Mouse (Mus musculus) heart, embryonic 10.5 days (tissue): ENCODE data around the gene Cherp. TPM values are rescaled to one million over a fixed set of nuclear protein-coding genes. Genes with fewer than 3 reads are reported as not detected.

Experiments used
- DNase-seq: peaks from one replicate; pipeline ENCODE4 v3.0.0-alpha.2; 2017; ENCODE audit warnings: low spot score
- H3K27ac ChIP-seq: fragments of 300-500 bp; sonication (generic); 2 replicates; pipeline ENCODE4 v1.5.1; 2016; ENCODE audit warnings: mild to moderate bottlenecking
- H3K27me3 ChIP-seq: fragments of 300-500 bp; sonication (generic); 2 replicates; pipeline ENCODE4 v1.6.1; 2016; ENCODE audit warnings: mild to moderate bottlenecking; ENCODE audit not compliant: poor library complexity, insufficient read depth, severe bottlenecking
- H3K36me3 ChIP-seq: fragments of 300-500 bp; sonication (generic); 2 replicates; pipeline ENCODE4 v1.6.1; 2016; ENCODE audit warnings: mild to moderate bottlenecking, moderate library complexity
- H3K4me1 ChIP-seq: fragments of 300-500 bp; sonication (generic); 2 replicates; pipeline ENCODE4 v1.6.1; 2016; ENCODE audit warnings: mild to moderate bottlenecking
- H3K4me3 ChIP-seq: fragments of 300-500 bp; sonication (generic); 2 replicates; pipeline ENCODE4 v1.5.1; 2016; ENCODE audit warnings: mild to moderate bottlenecking, moderate library complexity
- H3K9me3 ChIP-seq: fragments of 300-500 bp; sonication (generic); 2 replicates; pipeline ENCODE4 v1.6.1; 2016; ENCODE audit warnings: mild to moderate bottlenecking, moderate library complexity
- WGBS: fragments of 180-500 bp; shearing (Covaris S2); methylation state at CpG from one replicate; pipeline ENCODE4 v1.1.7; 2016; 5-methylcytosine and 5-hydroxymethylcytosine counted together
- polyA plus RNA-seq: library from polyadenylated mRNA; unstranded; fragments of >200 nt; fragmentation: Nextera tagmentation; extraction: Ambion mirVana; gene quantifications from 2 replicates; pipeline ENCODE4 v1.2.1, GENCODE M21; 2016

Gene Cherp
- polyA plus RNA-seq, 1 experiment from 2014 or later: 83.0 TPM

DNA sequence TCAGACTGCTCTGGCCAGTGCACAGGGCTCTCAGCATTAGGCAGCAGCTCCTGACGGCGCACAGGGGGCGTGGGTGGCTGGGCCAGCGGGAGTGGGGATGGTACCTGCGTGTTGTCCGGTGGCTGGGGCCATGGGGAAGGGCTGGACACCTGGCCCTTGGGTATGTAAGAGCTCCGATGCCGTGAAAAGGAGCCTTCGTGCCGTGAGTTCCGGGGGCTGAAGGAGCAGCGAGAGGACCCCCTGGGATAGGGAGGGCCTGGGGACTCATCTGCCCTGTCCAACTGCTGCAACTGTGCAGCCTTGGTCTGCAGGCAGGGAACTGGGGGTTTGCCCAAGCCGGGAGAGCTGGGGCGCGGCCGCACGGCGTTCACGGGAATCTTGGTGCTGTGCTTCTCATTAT is 21.2 kb upstream of the Cherp start:
- 90% methylated on average over 19 of the region's 19 CpGs for WGBS
- DNase-seq: no peak
- Histone ChIP-seq H3K4me3 (no peak overlapping the region), H3K36me3 (peaks cover 40% of the 10 kb centered on the region), H3K9me3 (no peaks in the 10 kb centered on the region), H3K4me1 (peaks cover 32% of the 10 kb centered on the region), H3K27me3 (no peaks in the 10 kb centered on the region), H3K27ac (no peak overlapping the region)

DNA sequence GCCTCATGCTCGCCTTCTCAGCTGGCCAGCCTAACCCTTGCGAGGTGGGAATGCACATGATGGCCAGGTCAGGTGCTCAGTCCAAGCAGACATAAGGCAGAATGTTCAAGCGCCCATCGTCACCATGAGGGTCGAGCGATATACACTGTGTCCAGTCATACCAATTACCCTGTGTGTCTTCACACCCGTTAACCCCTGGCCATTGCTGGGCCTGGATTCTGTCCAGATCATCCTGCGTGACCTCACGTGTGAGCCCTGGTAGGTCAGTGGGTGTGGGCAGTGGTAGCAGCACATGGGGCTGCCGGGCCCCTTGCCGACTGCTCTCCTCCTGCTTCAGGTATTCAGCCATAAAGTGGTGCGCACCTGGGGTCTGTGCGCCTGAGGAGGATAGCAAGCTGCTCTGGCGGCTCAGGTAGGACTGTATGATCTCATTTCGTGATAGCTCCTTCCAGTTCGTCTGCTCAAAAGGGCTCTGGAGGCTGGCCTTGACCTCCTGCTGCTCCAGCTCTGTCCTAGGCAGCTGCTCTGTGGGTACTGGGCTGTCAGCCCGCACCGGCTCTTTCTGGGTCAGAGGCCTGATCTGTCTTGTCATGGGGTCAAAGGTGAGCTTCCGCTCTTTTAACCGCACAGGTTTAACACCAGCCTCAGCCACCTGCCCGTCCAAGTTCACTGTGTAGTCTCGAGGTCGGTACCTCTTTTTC is 20.5 kb upstream of the Cherp start:
- 88% methylated on average over 23 of the region's 23 CpGs for WGBS
- no peaks in the 10 kb centered on the region for H3K9me3 ChIP-seq
- no peak overlapping the region for H3K4me3 ChIP-seq

DNA sequence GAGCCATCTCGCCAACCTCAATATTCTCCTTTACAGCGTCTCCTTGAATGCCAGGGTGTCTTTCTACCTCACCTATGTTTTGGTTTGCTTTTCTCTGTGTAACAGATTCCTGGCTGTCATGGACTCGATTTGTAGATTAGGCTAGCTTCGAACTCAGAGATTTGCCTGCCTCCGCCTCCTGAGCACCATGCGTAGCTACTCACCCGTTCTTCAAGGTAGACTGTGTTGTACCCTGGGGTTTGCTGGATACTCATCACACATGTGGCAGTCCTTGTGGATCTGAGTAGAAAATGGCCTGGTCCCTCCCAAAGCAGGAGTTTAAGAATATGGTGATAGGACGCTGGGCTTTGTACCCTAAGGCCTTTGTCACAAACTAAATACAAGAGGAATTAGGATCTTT is 18.4 kb upstream of the Cherp start:
- Histone ChIP-seq H3K4me3 (peak overlapping the region; percentile 92), H3K27ac (peak overlapping the region; percentile 84), H3K36me3 (peaks cover 48% of the 10 kb centered on the region), H3K9me3 (no peaks in the 10 kb centered on the region), H3K4me1 (peaks cover 24% of the 10 kb centered on the region), H3K27me3 (no peaks in the 10 kb centered on the region)
- DNase-seq: no peak
- 14% methylated on average over 8 of the region's 8 CpGs for WGBS

More for the DNA sequence above, 20.5 kb upstream of the Cherp start:
- DNase-seq: no peak
- no peaks in the 10 kb centered on the region for H3K27me3 ChIP-seq
- no peak overlapping the region for H3K27ac ChIP-seq
- H3K36me3 ChIP-seq: peaks cover 40% of the 10 kb centered on the region
- peaks cover 38% of the 10 kb centered on the region for H3K4me1 ChIP-seq

DNA sequence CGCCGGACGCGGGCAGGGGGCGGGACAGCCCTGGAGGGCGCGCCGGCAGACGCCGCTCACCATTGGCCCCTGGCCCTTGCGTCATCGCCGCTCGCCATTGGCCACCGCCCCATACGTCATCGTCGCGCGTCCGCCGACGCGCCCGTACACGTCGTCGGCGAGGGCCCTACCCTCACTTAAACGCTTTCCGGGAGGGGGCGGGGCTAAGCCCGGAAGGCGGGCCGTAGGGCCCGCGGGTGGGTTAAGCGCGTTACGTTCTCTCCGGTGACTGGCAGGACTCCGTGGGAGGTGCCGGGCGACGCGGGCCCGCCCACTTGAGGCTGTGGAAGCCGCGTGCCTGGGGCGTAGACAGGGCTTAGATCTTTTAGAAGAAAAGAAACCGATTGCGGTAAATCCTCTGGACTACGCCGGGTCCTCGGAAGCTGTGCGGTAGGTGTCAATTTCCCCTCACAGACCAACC is 17.6 kb upstream of the Cherp start:
- H3K27ac ChIP-seq: peak overlapping the region; percentile 93

GRCm38 (mm10) chr8:72491680-72492621 is 16.9 kb upstream of the Cherp start, which contains the start of gene Slc35e1:
Gene Slc35e1, minus strand, starts transcription at chr8:72492614.
- DNase-seq: peak; percentile 84
- peaks cover 52% of the 10 kb centered on the region for H3K36me3 ChIP-seq
- peaks cover 24% of the 10 kb centered on the region for H3K4me1 ChIP-seq
- WGBS: 2% methylated on average over 97 of the region's 98 CpGs
- H3K27ac ChIP-seq: peak within 1 kb of the TSS; percentile 93
- peak within 1 kb of the TSS; percentile 92 for H3K4me3 ChIP-seq
- H3K27me3 ChIP-seq: no peaks in the 10 kb centered on the region
- no peaks in the 10 kb centered on the region for H3K9me3 ChIP-seq

More for the DNA sequence above, 17.6 kb upstream of the Cherp start:
- DNase-seq: peak; percentile 99
- under 1% methylated on average over 47 of the region's 56 CpGs for WGBS
- peak overlapping the region; percentile 92 for H3K4me3 ChIP-seq
- no peaks in the 10 kb centered on the region for H3K27me3 ChIP-seq
- H3K36me3 ChIP-seq: peaks cover 52% of the 10 kb centered on the region
- peaks cover 24% of the 10 kb centered on the region for H3K4me1 ChIP-seq
- no peaks in the 10 kb centered on the region for H3K9me3 ChIP-seq

DNA sequence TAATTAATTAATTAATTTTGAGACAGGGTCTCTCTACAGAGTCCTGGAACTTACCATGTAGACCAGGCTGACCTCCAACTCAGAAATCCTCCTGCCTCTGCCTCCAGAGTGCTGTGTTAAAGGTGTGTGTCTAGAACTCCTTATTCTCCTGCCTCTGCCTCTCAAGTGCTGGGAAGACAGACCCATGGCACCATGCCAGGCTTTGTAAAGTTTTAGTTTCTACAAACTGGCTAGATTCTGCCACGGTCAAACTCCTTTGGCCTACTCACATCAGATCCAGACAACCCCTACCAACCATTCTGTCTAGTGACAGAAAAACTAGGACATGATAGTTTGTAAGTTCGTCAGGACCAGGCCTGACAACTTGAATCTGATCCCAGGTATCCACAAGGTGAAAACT is 16.0 kb upstream of the Cherp start:
- 80% methylated on average over 2 of the region's 2 CpGs for WGBS
- Histone ChIP-seq H3K4me3 (peak overlapping the region; percentile 92), H3K27me3 (no peaks in the 10 kb centered on the region), H3K4me1 (peaks cover 24% of the 10 kb centered on the region), H3K9me3 (no peaks in the 10 kb centered on the region), H3K36me3 (peaks cover 52% of the 10 kb centered on the region), H3K27ac (no peak overlapping the region)
- DNase-seq: no peak

DNA sequence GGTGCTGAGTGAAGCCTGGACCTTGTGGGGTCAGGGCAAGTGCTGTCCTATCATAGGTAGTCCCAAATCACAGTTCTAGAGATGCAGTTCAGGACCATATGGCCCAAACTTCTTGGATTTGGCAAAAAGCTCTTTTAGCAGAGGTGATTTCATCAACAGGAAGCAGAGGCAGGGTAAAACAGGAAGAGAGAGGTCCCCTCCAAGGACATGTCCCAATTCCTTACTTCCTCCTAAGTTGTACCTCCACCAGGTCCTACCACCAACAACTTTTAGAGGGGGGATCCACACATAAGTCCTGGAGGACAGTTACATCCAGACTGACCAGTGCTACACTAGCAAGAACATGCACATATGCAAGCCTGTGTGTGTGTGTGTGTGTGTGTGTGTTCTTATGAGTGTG is 12.0 kb upstream of the Cherp start:
- no peaks in the 10 kb centered on the region for H3K27me3 ChIP-seq
- no peaks in the 10 kb centered on the region for H3K9me3 ChIP-seq
- no peak overlapping the region for H3K4me3 ChIP-seq
- no peak for DNase-seq
- H3K4me1 ChIP-seq: peaks cover 13% of the 10 kb centered on the region
- H3K27ac ChIP-seq: no peak overlapping the region
- H3K36me3 ChIP-seq: peaks cover 76% of the 10 kb centered on the region

DNA sequence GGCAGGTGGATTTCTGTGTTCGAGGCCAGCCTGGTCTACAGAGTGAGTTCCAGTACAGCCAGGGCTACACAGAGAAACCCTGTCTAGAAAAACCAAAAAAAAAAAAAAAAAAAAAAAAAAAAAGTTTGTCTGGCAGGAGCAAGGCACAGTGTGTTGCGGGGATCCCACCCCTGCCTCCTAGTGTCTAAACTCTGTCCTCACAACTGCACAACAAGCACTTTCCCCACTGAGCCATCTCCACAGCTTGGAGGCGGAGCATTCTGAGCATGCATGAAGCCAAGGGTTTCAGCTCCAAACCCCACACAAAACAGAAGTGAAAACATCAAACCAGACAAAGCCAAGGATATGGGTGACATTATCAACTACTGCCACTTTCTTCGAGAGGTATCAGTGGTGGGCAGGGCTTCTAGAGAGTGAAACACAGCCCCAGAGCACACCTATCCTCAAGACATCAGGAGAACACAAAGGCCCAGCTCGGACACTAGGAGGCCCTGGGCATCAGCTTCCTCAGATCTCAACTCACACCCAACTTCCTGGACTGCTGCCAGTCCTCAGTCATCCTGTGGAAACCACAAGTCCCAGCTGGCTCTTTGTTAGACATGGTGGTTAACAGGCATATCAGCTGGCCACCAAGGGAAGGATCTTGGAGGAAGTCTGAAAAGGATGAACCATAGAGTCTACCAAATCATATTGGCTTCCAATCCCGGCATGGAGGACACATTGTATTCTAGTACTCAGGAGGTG is 10.6 kb upstream of the Cherp start:
- Histone ChIP-seq H3K27ac (no peak overlapping the region), H3K27me3 (no peaks in the 10 kb centered on the region), H3K4me3 (no peak overlapping the region), H3K4me1 (peaks cover 1% of the 10 kb centered on the region; the same call in 1 of the 2 replicates), H3K36me3 (peaks cover 80% of the 10 kb centered on the region), H3K9me3 (no peaks in the 10 kb centered on the region)
- DNase-seq: no peak
- WGBS: 83% methylated on average over 6 of the region's 6 CpGs

DNA sequence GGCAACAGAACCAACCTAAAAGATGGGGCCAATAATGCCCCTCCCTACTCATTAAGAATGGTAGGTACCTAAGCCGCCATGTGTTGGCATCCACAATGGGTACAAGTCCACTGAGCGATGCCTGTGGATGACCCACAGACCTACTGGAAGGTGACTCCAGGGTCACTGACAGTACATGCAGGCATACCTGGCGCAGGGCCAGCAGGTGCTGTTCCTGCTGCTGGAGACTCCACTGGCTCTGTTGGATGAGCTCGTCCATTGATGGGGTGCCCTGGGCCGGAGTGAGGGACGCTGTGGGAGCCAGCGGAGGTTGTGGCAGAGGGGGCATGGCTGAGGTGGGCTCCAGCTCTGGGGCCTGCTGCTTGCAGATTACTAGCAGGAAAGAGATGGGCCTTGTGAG is 4.3 kb downstream of the Cherp start:
- Histone ChIP-seq H3K27ac (no peak overlapping the region), H3K4me3 (no peak overlapping the region), H3K9me3 (no peaks in the 10 kb centered on the region), H3K36me3 (peaks cover 78% of the 10 kb centered on the region), H3K4me1 (peaks cover 3% of the 10 kb centered on the region), H3K27me3 (no peaks in the 10 kb centered on the region)
- 93% methylated on average over 7 of the region's 7 CpGs for WGBS
- no peak for DNase-seq

- Histone ChIP-seq H3K4me3 (no peak overlapping the region), H3K4me1 (peaks cover 3% of the 10 kb centered on the region; the same call in 1 of the 2 replicates), H3K27ac (no peak overlapping the region), H3K36me3 (peaks cover 85% of the 10 kb centered on the region), H3K27me3 (no peaks in the 10 kb centered on the region), H3K9me3 (no peaks in the 10 kb centered on the region)
- 95% methylated on average over 8 of the region's 8 CpGs for WGBS
- no peak for DNase-seq
Observed at GRCm38 (mm10) chr8:72469984-72470383, 5.0 kb downstream of the Cherp start.

DNA sequence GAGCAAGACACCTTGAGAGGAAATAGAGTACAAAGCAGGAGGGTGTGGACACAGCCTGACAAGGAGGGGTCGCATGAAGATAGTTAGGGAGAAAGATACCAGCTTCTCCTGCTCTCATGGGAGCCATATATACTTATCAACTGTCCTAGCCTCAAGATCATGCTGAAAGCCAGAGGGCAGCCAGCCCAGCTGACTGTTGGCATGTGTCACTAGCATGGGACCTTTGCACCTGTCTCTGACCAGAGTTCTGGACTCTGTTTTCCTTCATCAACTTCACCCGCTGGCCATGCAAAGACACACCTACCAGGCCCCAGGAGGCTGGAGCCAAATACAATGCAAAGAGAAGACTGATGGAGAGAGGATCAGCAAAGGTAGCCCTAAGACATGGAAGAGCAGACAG is 5.8 kb downstream of the Cherp start:
- peaks cover 92% of the 10 kb centered on the region for H3K36me3 ChIP-seq
- H3K4me3 ChIP-seq: no peak overlapping the region
- H3K4me1 ChIP-seq: peaks cover 1% of the 10 kb centered on the region; the same call in 1 of the 2 replicates
- no peak overlapping the region for H3K27ac ChIP-seq
- H3K27me3 ChIP-seq: no peaks in the 10 kb centered on the region
- no peaks in the 10 kb centered on the region for H3K9me3 ChIP-seq
- 88% methylated on average over 2 of the region's 2 CpGs for WGBS
- no peak for DNase-seq

DNA sequence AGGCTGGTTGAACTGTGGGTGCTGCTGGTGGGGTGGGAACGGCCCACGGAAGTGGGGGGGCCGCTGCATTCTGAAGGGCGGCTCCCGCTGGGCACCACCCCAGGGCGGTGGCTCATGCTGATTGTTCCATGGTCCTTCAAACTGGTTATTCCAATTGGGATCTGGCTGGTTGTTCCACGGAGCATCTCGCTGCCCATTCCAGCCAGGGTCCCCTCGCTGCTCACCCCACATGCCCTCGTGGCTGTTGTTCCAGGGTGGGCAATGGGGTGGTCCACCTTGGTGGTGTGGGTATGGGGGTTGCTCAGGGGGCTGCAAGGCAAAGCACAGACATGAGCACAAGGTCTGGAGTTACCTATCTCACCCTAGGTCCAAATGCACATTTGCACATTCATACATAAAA is 10.8 kb downstream of the Cherp start:
- Histone ChIP-seq H3K9me3 (no peaks in the 10 kb centered on the region), H3K4me1 (no peaks in the 10 kb centered on the region), H3K27ac (no peak overlapping the region), H3K4me3 (no peak overlapping the region), H3K27me3 (no peaks in the 10 kb centered on the region), H3K36me3 (peaks cover 99% of the 10 kb centered on the region)
- no peak for DNase-seq
- 94% methylated on average over 10 of the region's 10 CpGs for WGBS
